Mouse (Mus musculus): ENCODE measurements around the gene Cdc42ep4. TPM values are rescaled to one million over a fixed set of nuclear protein-coding genes. Genes with fewer than 3 reads are reported as not detected.

The Cdc42ep4 gene
- 1.4 TPM for polyA plus RNA-seq (2014; fragmentation: Illumina TruSeq; extraction: RNeasy Lipid Tissue Mini Kit (QIAGEN cat#74804))

DNA sequence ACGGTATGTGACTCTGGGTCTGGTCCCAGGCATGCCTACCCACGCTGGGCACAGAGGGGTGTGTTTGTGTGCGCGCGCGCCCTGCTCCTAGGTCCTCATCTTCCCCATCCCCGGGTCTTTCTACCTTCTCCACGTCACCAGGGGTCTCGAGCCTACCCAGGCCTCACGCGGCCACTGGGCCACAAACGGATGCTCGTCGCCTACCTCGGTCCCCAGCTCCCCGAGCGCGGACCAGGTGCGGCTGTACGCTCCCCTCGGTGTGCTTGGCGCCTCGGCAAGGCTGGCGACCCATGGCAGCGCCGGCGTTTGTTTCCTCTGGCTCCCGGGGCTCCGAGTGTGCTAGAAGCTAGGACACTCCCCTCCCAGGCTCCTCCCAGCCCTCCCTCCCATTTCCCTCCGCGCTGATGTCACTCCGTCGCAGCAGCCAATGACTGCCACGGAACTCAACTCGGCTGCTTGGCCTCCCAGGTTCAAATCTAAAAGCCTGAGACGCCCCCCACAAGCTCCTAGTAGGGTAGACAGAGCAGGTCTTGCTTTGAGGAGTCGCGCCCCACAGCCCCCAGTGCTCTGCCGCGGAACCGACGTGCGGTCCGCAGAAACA lies at the start of gene Cdc42ep4:
Gene Cdc42ep4 (minus strand): TSS at position 398 of the 601 bp plus-strand sequence.

DNA sequence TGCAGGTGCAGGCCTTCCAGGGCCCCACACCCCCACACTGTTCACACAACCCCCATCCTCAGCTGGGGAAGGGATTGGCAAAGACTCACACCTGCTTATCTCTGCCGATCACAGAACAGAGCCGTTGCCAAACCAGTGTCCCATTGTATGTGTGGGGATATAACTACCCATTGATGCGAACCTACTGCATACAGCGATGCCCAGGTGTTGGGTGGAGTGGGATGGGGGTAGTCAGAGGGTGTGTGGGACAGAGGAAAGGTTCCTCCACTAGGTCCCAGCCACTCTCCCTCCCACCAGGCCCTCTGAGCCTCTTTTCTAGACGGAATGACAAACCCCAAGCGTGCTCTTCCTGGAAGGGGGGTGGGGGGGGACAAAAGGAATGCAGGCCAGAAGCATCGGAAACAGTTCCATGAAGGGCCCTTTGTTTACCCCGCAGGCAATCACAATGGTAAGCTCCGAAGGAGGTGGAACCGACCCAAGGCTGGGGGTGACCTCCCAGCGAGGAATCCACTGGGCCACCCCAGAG lies 41.9 kb downstream of the Cdc42ep4 start, which contains the start of gene Cpsf4l:
Gene Cpsf4l (minus strand): TSS at position 287 of the 526 bp plus-strand sequence.

DNA sequence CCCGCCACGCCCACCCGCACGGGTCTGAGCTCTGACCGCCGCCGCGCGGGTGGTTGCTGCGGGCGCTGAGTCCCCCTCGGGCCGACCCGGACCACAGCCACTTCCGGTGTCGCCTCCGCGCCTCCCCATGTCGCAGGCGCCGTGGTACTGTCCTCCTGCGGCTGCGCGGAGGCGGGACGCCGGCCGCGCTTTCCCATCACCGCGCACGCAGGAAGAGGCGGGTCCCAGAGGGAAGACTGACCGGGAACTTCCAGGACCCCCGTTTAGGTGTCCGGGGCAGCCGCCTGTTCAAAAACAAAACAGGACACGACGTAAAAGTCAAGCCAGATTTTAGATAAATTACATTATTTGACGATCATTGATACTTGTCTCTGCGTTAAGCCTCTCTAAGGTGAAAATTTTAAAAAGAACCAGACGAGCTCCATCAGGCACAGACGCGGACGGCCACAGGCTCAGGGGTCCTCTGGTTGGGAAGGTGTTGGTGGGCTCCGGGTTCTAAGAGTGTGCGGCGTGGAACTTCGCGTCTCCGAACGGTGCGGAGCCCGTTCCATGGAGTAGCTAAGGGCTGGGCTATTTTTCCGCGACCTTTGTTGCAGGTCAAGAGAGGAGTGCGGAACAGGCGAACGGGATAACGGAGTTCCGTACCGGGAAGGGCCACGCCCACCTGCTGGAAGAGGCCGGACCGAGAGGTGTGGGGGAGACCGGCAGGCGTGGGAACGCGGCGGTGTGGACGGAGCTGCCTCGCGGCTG lies 67.5 kb downstream of the Cdc42ep4 start, which contains the start of the genes Fam104a and D11Wsu47e:
Gene Fam104a (minus strand): TSS at position 199 of the 750 bp plus-strand sequence.
Gene D11Wsu47e (plus strand): TSS at position 456 of the 750 bp plus-strand sequence.

Other genes with a start within 250 kb of the Cdc42ep4 start
- gene Sstr2, start 132.5 kb downstream of the Cdc42ep4 start, polyA plus RNA-seq (2014; fragmentation: Illumina TruSeq; extraction: RNeasy Lipid Tissue Mini Kit (QIAGEN cat#74804)) = not detected
- 1.2 TPM for gene Cog1, start 102.7 kb downstream of the Cdc42ep4 start, polyA plus RNA-seq (2014; fragmentation: Illumina TruSeq; extraction: RNeasy Lipid Tissue Mini Kit (QIAGEN cat#74804))
- 6.5 TPM for gene Slc39a11, start 101.8 kb downstream of the Cdc42ep4 start, polyA plus RNA-seq (2014; fragmentation: Illumina TruSeq; extraction: RNeasy Lipid Tissue Mini Kit (QIAGEN cat#74804))
- 15.5 TPM for gene Fam104a, start 67.7 kb downstream of the Cdc42ep4 start, polyA plus RNA-seq (2014; fragmentation: Illumina TruSeq; extraction: RNeasy Lipid Tissue Mini Kit (QIAGEN cat#74804))
- 10.1 TPM for gene D11Wsu47e, start 67.5 kb downstream of the Cdc42ep4 start, polyA plus RNA-seq (2014; fragmentation: Illumina TruSeq; extraction: RNeasy Lipid Tissue Mini Kit (QIAGEN cat#74804))
- gene Cpsf4l, start 41.9 kb downstream of the Cdc42ep4 start, polyA plus RNA-seq (2014; fragmentation: Illumina TruSeq; extraction: RNeasy Lipid Tissue Mini Kit (QIAGEN cat#74804)) = 0.86 TPM